Mouse (Mus musculus) frontal cortex, postnatal 25 days (tissue): ENCODE results near the gene Ttc16.

Experiments
- DNase-seq, 2 experiments: peaks; one replicate each; pipeline ENCODE4 v3.0.0; 2022; ENCODE audit warnings: low spot score in 2 of 2

The Ttc16 gene

DNA sequence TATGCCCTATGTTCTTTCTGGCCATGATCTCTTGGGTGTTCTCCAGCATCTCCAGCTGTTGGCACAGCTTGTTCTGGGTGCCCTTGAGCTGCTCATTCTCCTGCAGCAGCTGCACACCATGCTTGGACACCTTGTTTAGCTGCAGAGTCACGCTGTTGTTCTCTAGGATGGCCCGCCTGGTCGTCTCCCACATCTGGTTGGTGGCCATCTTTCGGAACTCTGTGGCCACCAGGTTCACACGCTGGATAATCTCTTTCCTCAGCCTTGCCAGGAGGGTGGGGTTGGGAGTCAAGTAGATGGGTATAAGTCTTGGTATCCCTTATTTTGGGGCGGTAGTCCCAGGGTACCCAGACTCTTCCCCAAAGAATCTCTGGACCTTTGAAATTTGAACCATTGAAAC lies 4.3 kb upstream of the Ttc16 start:
- DNase-seq: no peak

GRCm38 (mm10) chr2:32779131-32779530 lies 3.7 kb upstream of the Ttc16 start:
- DNase-seq: peak; percentile 41 to 43

- DNase-seq: no peak
Observed at GRCm38 (mm10) chr2:32778081-32778480, 2.6 kb upstream of the Ttc16 start.

DNA sequence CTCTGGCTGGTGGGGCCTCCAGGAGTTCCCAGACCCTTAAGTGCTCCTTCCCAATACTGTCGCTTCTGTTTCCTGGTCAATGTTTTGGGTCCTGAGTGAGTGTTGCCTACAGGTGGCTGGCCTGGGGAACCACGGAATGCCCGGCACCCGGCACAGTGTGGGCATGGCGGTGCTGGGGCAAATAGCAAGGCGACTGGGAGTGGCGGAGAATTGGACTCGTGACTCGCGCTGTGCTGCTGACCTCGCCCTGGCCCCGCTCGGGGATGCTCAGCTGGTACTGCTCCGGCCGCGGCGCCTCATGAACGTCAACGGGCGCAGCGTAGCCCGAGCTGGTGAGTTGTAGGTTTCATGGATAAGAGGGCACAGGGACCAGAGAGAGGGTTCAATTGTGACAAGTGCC lies 759 bp upstream of the Ttc16 start:
- DNase-seq: no peak

DNA sequence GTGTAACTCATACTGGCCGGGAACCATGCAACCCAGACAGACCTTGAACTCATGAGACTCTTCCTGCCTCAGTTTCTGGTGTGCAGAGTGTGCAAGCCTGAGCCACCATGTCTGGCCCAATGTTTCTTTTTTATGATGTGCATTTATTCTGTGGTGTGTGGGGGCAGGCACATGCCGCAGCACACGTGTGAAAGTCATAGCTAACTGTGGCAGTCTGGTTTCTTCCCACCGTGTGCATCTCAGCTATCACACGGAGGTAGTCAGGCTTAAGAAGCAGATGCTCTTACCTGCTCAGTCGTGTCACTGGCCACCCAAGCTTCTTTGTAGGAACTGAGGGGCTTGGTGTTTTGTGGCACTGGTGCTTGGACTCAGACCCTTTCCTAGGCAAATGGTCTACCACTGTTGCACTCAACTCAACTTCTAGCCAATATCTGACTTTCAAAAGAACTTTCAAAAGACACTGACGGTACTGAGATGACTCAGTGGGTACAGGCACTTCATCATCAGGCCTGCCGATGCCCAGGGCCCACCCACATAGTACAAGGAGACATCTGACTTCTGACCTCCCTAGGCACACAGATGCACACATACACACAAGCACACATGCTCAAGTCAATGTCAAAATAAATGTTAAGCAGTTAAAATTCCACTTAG lies 2.7 kb downstream of the Ttc16 start:
- no peak for DNase-seq

DNA sequence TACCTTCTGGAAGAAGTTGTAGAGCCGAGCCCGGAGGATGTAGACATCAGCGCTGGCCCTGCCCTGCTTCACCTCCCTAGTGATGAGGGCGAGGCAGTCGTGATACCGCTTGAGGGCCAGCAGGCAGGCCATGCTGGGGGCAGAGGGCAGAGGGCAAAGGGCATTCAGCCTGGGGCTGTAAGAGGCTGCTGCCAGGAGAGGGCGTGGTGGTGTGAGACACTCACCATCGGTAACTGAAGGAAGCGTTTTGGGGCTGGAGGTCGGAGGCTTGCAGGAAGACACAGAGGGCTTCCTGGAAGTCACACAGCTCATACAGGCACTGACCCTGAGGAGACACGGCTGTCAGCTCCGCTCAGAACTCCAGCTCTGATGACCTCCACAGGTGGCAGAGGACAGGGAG lies 3.5 kb downstream of the Ttc16 start:
- DNase-seq: no peak

- no peak for DNase-seq
Observed at GRCm38 (mm10) chr2:32769327-32770085, 5.9 kb downstream of the Ttc16 start.

GRCm38 (mm10) chr2:32768661-32769285 lies 6.7 kb downstream of the Ttc16 start:
- DNase-seq: no peak

- no peak for DNase-seq
Observed at GRCm38 (mm10) chr2:32767241-32767640, 8.2 kb downstream of the Ttc16 start.

DNA sequence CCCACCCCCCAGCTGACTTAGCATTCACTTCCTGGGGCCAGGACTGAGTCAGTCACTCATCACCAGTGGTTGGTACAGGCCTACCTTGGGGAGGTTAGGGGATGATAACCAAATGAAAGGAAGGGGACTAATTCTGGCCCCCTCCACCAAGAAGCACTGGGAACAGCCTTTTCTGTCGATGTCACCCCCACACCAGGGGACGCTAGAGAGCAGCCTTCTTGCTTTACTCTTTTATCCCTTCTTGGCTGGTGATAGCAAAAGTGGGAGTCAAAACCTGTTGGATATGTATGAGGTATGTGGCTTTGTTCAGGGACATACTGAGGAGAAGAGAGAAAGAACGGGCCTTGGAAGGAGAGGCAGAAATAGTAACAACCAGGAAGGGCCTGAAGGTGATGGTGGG lies 12.1 kb downstream of the Ttc16 start:
- DNase-seq: no peak

DNA sequence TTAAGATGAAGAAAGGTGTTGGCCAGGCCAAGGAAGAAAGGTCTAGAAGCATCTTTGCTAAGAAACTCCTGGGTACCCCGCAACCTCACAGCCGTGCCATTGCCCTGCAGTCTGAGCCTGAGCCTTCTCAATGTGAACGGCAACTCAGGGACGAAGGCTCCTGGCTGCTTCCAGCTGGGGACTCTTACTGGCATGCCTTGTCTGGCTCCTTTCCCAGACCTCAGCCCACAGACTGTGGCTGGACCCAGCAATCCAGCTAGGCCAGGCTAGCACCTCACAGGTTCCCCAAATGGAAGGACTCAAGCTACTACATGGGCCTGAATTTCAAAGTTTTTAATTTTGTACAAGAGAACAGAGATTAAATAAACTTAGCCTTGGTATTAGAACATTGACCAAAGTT lies 13.6 kb downstream of the Ttc16 start:
- DNase-seq: no peak

GRCm38 (mm10) chr2:32761361-32761760 lies 14.1 kb downstream of the Ttc16 start:
- DNase-seq: no peak

DNA sequence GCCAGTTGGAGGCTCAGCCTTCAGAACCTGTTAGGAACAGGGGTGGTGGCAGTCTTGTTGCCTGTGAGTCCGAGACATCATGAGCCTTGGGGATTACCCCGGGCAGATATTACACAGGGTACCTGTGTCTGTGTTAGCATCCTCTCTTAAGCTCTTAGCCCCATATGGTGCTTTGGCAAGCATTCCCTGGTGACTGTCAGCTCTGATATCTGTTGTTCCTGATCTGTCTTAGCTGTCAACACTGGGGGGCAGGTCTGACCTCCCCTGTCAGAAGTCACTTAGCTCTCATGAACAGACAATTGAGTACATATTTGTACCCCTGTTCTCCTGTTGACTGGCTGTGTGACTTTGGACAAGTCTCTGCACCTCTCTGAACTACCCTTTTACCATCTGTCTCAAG lies 16.4 kb downstream of the Ttc16 start:
- no peak for DNase-seq

DNA sequence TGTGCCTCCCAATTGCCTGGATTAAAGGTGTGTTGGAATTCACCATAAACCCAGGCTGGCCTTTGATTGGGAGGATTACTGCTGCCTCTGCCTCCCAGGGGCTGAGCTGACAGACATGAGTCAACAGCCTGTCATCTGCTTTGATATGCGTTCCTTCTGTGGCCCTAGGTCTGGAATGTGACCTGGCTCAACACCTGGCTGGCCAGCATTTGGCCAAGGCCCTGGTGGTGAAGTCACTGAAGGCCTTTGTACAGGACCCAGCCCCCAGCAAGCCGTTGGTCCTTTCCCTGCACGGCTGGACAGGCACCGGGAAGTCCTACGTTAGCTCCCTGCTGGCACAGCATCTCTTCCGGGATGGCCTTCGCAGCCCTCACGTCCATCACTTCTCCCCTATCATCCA lies 16.9 kb downstream of the Ttc16 start:
- DNase-seq: no peak

DNA sequence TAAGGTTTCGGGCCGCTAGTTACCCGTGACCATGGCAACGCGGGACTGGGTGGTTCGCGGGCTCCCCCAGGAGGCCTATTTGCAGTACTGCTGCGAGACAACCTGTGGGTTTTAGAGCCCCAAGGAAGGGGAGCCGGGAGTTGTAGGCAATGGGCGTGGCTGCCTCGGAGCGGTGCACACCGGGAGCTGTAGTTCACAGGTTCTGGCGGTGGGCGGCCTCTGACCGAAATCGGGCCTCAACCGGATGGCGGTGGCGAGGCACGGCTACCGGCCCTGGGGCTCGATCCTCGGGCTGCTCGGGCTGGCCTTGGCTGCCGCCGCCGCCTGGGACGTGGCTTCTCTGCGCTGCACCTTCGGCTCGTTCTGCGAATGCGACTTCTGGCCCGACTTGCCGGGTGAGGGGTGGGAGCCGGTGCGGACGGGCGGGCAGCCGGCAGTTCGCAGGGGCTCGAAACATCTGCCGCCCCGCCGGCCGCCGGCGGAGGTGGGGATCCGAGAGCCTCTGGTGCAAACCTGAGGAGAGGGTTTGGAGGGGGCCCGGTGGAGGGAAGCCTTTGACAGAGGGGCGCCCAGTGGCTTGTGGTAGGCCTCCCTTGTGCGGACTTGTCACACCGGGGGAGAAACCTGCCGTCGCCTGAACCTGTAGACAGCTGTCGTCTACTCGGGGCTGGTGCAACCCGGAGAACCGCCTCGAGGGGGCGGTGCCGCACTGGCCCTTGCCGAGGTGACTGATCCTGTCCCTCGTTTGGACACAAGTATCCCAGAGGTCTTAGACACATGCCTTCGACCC lies 18.2 kb downstream of the Ttc16 start, which contains the start of gene Tor2a:
Gene Tor2a (plus strand): TSS at position 179 of the 790 bp plus-strand sequence.
- peak; percentile 88 to 92 for DNase-seq

- no peak for DNase-seq
Observed at GRCm38 (mm10) chr2:32756674-32757055, 18.8 kb downstream of the Ttc16 start.

DNA sequence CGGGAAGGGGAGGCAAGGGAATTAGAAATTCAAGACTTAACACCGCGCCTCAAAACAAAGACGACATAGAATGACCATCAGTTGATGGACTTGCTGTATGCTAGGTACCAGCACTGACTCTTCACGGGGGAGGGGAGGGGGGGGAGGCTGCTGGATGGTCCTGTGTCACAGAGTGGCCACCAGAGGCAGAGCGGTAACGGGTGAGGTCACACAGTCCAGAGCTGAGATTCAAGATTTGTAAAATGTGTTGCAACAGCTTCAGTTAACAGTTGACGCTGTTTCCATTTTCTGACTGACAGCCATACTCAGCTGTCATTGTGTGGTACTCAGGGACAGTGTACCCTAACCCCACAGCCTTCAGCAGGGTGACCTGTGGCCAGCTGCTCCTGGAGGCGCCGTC lies 23.3 kb downstream of the Ttc16 start:
- DNase-seq: no peak

- no peak for DNase-seq
Observed at GRCm38 (mm10) chr2:32751665-32752033, 23.8 kb downstream of the Ttc16 start.

DNA sequence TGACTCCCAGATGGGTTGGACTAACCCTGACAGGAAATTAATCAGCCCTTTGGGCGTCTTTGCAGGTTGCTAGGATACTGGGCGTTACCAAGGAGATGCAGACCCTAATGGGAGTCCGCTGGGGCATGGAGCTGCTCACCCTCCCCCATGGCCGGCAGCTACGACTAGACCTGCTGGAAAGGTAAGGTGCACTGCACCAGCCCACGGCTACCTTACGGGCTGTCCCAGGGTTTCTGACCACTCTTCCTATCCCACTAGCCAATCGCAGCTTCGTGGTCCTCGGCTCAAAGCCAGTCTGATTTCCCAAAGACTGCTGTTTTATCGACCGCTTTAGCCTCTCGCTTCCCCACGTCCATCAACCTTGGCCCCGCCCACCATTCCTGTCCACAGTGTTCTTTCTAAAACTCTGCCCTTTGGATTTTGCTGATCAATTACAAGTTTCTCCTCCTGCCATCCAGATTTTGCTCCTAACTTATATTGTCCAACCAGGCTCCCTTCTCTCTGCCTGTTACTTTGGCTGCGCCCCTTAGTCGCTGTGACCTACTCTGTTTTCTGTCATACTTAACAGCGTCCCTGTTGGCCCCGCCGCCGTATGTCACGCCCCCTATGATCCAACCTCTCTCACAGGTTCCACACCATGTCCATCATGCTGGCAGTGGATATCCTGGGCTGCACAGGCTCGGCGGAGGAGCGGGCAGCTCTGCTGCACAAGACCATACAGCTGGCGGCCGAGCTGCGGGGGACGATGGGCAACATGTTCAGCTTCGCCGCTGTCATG lies 24.4 kb downstream of the Ttc16 start:
- no peak for DNase-seq

- DNase-seq: no peak
Observed at GRCm38 (mm10) chr2:32750199-32750598, 25.2 kb downstream of the Ttc16 start.

DNA sequence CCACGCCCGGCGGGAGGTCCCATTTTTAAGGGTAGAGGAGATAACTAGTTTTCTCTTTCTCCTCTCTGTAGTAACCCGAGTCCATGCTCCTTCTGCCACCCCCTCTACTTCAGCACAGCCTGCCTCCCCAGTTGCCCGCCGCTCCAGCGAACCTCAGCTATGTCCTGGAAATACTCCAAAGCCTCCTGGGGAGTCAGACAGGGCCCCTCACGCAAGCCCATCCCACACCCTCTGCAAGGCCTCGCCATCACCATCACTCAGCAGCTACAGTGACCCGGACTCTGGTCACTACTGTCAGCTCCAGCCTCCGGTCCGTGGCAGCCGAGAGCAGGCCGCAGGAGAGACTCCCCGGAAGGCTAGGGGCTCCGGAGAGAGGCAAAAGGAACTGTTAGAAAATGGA lies 26.4 kb downstream of the Ttc16 start:
- no peak for DNase-seq
